Mouse (Mus musculus) bone marrow macrophage, adult 2 months (primary cell): ENCODE measurements at regions not wholly inside any gene's neighbourhood (a gene's known extent, or its start where the extent isn't known, plus 50 kb on each side); places are given as distances from the start of the nearest gene placed in this dataset.

Experiments used
- CTCF ChIP-seq: IDR thresholded peaks from 2 replicates; pipeline ENCODE4 v1.5.1; 2012; ENCODE audit warnings: low read depth, mild to moderate bottlenecking, low read length, moderate library complexity
- POLR2A ChIP-seq: IDR thresholded peaks from 2 replicates; pipeline ENCODE4 v1.6.1; 2012; ENCODE audit warnings: mild to moderate bottlenecking, low read depth, low read length, borderline replicate concordance

GRCm38 (mm10) chrX:99215931-99216330, 80.0 kb downstream of the Efnb1 start:
- TF ChIP-seq CTCF, result no peak
- no peak for TF ChIP-seq POLR2A
